Mouse (Mus musculus): ENCODE measurements around the gene Yipf1. TPM values are rescaled to one million over a fixed set of nuclear protein-coding genes. Genes with fewer than 3 reads are reported as not detected.

The Yipf1 gene
- polyA plus RNA-seq, 1 experiment = 52.5 TPM

DNA sequence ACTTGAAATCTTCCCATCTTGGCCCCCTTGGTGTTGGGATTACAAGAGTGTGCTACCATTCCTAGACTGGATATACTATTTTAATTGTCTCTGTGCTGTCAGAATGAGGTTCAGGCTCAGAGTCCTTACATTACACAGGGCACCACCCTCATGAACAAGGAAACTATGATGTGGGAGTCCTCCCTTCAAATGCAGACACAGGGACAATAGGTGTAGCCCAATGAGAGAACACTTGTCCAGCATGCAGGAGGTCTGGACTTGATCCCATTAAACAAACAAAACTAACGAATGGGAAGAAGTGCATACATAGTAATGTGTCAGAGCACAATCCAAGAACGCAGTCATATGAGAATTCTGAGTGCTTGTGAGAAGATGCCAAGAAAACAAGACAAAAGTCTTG lies 26.6 kb upstream of the Yipf1 start:
- TF ChIP-seq CTCF (IDR thresholded peaks at IDR 0.05; ENCODE audit: control insufficient read depth, insufficient read depth, insufficient replicate concordance, low read depth, low read length) (no peak), POLR2A (IDR thresholded peaks at IDR 0.05; ENCODE audit: control insufficient read depth, low read depth, low read length) (no peak)
- H3K36me3 ChIP-seq (ENCODE audit: control insufficient read depth, insufficient read depth, low read length) = no peaks in the 10 kb centered on the region
- H3K4me1 ChIP-seq (ENCODE audit: control insufficient read depth, insufficient read depth, low read length) = peaks cover 7% of the 10 kb centered on the region; the same call in 1 of the 2 replicates
- no peak overlapping the region for H3K4me3 ChIP-seq (ENCODE audit: control insufficient read depth, low read depth, low read length)
- H3K27ac ChIP-seq (ENCODE audit: control insufficient read depth, insufficient read depth, low read depth, low read length) = no peak overlapping the region
- no peaks in the 10 kb centered on the region for H3K27me3 ChIP-seq (ENCODE audit: control insufficient read depth, insufficient read depth, low read length)

DNA sequence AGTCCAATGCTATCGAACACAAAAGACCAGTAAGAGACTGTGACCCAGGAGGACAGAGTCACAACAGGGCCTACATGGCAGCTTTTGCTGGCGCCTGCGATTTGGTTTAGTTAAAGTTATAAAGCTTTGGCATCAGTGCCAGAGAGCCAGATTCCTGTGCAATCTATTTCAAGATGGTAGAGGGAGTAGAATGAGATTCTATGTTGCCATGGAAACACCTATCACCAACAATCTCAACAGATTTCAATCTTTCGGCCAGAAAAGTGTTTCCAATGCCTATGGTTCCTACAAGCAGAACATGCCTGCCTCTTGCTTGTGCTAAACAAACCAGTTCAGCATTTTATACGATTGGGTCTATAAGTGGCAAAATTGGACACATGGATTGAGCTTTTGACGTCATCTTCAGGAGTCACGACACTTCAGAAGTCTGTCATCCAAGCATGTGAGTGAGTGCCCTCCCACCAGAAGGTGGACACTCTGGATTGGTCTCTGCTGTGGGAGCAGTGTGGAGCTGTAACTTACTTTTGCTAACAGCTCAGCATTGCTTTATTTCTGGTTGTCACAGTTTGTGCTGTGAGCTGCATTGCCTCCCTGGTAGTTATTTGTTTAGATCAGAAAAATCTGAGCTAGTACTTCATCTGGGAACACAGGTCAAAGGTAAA lies 22.4 kb upstream of the Yipf1 start:
- Histone ChIP-seq H3K36me3 (ENCODE audit: control insufficient read depth, insufficient read depth, low read length) (no peaks in the 10 kb centered on the region), H3K27ac (ENCODE audit: control insufficient read depth, insufficient read depth, low read depth, low read length) (no peak overlapping the region), H3K4me1 (ENCODE audit: control insufficient read depth, insufficient read depth, low read length) (peaks cover 12% of the 10 kb centered on the region), H3K4me3 (ENCODE audit: control insufficient read depth, low read depth, low read length) (peak overlapping the region; percentile 60), H3K27me3 (ENCODE audit: control insufficient read depth, insufficient read depth, low read length) (no peaks in the 10 kb centered on the region)
- no peak for TF ChIP-seq POLR2A (IDR thresholded peaks at IDR 0.05; ENCODE audit: control insufficient read depth, low read depth, low read length)

DNA sequence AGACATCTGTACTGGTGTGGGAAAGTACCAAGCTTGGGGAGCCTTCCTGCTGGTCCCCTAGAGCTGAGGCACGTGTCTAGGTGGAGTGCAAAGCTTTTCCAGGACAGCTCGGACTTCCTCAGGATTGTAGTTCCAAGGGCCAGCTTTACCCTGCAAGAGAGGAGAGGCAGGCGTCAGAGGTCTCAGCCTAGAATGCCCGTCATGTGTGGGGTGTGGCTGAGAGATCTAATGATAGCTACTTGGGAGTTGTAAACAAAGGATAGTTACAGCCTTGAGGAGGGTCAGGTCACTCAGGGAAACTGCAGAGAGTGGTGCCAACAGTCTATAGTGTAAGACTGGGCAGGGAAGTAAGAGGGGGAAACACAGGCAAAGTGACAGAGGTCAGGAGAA lies 21.9 kb upstream of the Yipf1 start:
- TF ChIP-seq CTCF (IDR thresholded peaks at IDR 0.05; ENCODE audit: control insufficient read depth, insufficient read depth, insufficient replicate concordance, low read depth, low read length) = no peak
- TF ChIP-seq POLR2A (IDR thresholded peaks at IDR 0.05; ENCODE audit: control insufficient read depth, low read depth, low read length) = no peak
- H3K4me3 ChIP-seq (ENCODE audit: control insufficient read depth, low read depth, low read length) = peak overlapping the region; percentile 60
- H3K27me3 ChIP-seq (ENCODE audit: control insufficient read depth, insufficient read depth, low read length) = no peaks in the 10 kb centered on the region
- no peaks in the 10 kb centered on the region for H3K36me3 ChIP-seq (ENCODE audit: control insufficient read depth, insufficient read depth, low read length)
- H3K27ac ChIP-seq (ENCODE audit: control insufficient read depth, insufficient read depth, low read depth, low read length) = no peak overlapping the region
- H3K4me1 ChIP-seq (ENCODE audit: control insufficient read depth, insufficient read depth, low read length) = peaks cover 12% of the 10 kb centered on the region

DNA sequence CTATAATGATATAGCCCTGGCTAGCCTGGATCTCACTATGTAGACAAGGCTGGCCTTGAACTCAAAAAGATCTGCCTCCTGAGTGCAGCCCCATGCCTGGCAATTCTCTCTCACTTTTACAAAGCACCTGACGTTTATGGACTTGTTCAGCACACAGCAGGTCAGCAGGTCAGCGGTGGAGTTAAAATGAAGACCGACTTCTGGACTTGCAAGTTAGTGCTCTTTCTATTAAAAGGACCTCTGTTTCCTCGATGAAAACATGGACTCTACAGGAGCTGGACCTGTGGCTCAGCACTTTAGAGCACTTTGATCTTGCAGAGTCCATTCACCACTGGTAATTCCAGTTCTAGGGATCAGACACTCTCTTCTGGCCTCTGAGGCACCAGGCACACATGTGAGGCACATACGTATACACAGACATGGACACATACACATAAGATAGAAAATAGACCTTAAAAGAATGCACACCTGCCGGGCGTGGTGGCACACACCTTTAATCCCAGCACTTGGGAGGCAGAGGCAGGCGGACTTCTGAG lies 16.0 kb upstream of the Yipf1 start:
- H3K27me3 ChIP-seq (ENCODE audit: control insufficient read depth, insufficient read depth, low read length) = no peaks in the 10 kb centered on the region
- H3K4me1 ChIP-seq (ENCODE audit: control insufficient read depth, insufficient read depth, low read length) = peaks cover 10% of the 10 kb centered on the region
- no peak overlapping the region for H3K27ac ChIP-seq (ENCODE audit: control insufficient read depth, insufficient read depth, low read depth, low read length)
- TF ChIP-seq CTCF (IDR thresholded peaks at IDR 0.05; ENCODE audit: control insufficient read depth, insufficient read depth, insufficient replicate concordance, low read depth, low read length) = no peak
- no peak for TF ChIP-seq POLR2A (IDR thresholded peaks at IDR 0.05; ENCODE audit: control insufficient read depth, low read depth, low read length)
- H3K4me3 ChIP-seq (ENCODE audit: control insufficient read depth, low read depth, low read length) = no peak overlapping the region
- no peaks in the 10 kb centered on the region for H3K36me3 ChIP-seq (ENCODE audit: control insufficient read depth, insufficient read depth, low read length)

DNA sequence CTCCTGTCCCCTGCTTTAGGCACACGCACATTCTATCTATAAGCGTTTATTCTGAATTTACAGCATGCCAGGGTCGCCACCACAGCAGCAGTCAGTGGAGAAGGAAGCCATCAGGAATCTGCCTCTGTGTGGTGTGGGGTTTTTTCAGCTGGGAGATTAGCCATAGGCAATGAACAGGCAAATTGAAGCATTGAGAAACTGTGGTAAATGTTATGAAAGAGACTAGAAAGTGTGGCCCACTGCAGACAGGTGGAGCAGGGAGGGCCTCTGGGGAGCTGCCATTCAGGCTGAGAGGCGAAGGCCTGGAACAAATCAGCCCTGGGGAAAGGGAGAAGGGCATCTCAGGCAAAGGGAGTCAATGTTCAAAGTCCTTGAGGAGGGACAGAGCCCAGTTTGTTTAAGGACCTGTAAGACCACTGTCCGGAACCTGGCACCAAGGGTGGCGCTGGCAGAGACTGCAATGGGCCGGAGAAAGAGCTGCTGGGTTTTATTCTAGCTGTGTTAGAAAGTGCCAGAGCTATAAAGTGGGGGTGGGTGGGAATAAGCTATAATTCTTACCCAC lies 14.3 kb upstream of the Yipf1 start:
- Histone ChIP-seq H3K27me3 (ENCODE audit: control insufficient read depth, insufficient read depth, low read length) (no peaks in the 10 kb centered on the region), H3K4me1 (ENCODE audit: control insufficient read depth, insufficient read depth, low read length) (peaks cover 2% of the 10 kb centered on the region; the same call in 1 of the 2 replicates), H3K27ac (ENCODE audit: control insufficient read depth, insufficient read depth, low read depth, low read length) (no peak overlapping the region)

DNA sequence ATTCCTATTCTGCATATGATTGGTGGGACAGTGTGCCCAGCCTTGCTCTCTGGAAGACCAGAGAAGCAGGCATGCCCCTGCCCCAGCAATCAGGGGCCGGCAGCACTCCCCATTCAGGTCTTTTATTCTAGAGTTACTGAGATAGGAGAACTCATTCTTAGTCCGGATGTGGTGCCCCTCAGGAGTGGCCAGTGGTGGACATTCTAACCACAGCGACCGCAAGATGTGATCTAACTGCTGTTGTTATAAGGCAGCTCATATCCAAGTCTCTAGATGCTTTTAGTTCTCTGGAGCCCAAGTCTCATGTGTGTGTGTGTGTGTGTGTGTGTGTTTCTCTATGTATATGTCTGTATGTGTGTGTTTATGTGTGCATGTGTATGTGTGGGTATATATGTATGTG lies 13.8 kb upstream of the Yipf1 start:
- TF ChIP-seq CTCF (IDR thresholded peaks at IDR 0.05; ENCODE audit: control insufficient read depth, insufficient read depth, insufficient replicate concordance, low read depth, low read length) = no peak
- no peak for TF ChIP-seq POLR2A (IDR thresholded peaks at IDR 0.05; ENCODE audit: control insufficient read depth, low read depth, low read length)
- peaks cover 2% of the 10 kb centered on the region; the same call in 1 of the 2 replicates for H3K4me1 ChIP-seq (ENCODE audit: control insufficient read depth, insufficient read depth, low read length)
- no peak overlapping the region for H3K27ac ChIP-seq (ENCODE audit: control insufficient read depth, insufficient read depth, low read depth, low read length)
- no peaks in the 10 kb centered on the region for H3K27me3 ChIP-seq (ENCODE audit: control insufficient read depth, insufficient read depth, low read length)
- H3K36me3 ChIP-seq (ENCODE audit: control insufficient read depth, insufficient read depth, low read length) = no peaks in the 10 kb centered on the region
- no peak overlapping the region for H3K4me3 ChIP-seq (ENCODE audit: control insufficient read depth, low read depth, low read length)

More for the DNA sequence above, 14.3 kb upstream of the Yipf1 start:
- Histone ChIP-seq H3K4me3 (ENCODE audit: control insufficient read depth, low read depth, low read length) (no peak overlapping the region), H3K36me3 (ENCODE audit: control insufficient read depth, insufficient read depth, low read length) (no peaks in the 10 kb centered on the region)
- TF ChIP-seq CTCF (IDR thresholded peaks at IDR 0.05; ENCODE audit: control insufficient read depth, insufficient read depth, insufficient replicate concordance, low read depth, low read length) = no peak
- TF ChIP-seq POLR2A (IDR thresholded peaks at IDR 0.05; ENCODE audit: control insufficient read depth, low read depth, low read length) = no peak

DNA sequence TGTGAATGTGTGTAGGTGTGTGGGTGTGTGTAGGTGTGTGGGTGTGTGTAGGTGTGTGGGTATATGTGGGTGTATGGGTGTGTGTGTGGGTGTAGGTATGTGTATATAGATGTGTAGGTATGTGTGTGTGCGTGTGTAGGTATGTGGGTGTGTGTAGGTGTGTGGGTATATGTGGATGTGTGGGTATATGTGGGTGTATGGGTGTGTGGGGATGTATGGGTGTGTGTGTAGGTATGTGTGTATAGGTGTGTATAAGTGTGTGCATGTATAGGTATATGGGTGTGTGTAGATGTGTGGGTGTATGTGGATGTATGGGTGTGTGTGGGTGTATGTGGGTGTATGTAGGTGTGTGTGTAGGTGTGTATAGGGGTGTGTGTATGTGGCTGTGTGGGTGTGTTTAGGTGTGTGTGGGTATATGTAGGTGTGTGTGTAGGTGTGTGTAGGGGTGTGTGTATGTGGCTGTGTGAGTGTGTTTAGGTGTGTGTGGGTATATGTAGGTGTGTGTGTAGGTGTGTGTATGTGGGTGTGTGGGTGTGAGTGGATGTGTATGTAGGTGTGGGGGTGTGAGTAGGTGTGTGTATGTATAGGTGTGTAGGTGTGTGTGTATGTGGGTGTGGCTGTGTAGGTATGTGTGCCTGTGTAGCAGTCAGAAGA lies 13.1 kb upstream of the Yipf1 start:
- no peaks in the 10 kb centered on the region for H3K36me3 ChIP-seq (ENCODE audit: control insufficient read depth, insufficient read depth, low read length)
- no peak for TF ChIP-seq POLR2A (IDR thresholded peaks at IDR 0.05; ENCODE audit: control insufficient read depth, low read depth, low read length)
- TF ChIP-seq CTCF (IDR thresholded peaks at IDR 0.05; ENCODE audit: control insufficient read depth, insufficient read depth, insufficient replicate concordance, low read depth, low read length) = no peak
- H3K27ac ChIP-seq (ENCODE audit: control insufficient read depth, insufficient read depth, low read depth, low read length) = no peak overlapping the region
- no peak overlapping the region for H3K4me3 ChIP-seq (ENCODE audit: control insufficient read depth, low read depth, low read length)
- peaks cover 2% of the 10 kb centered on the region; the same call in 1 of the 2 replicates for H3K4me1 ChIP-seq (ENCODE audit: control insufficient read depth, insufficient read depth, low read length)
- no peaks in the 10 kb centered on the region for H3K27me3 ChIP-seq (ENCODE audit: control insufficient read depth, insufficient read depth, low read length)

Measured in testis, adult 2 months (tissue).